Mouse (Mus musculus) spleen, adult 12 weeks (tissue): ENCODE results near the gene Ppfibp2.

ENCODE experiments used
- DNase-seq: peaks from one replicate; pipeline ENCODE4 v3.0.0; 2022; ENCODE audit warnings: low spot score

The Ppfibp2 gene

DNA sequence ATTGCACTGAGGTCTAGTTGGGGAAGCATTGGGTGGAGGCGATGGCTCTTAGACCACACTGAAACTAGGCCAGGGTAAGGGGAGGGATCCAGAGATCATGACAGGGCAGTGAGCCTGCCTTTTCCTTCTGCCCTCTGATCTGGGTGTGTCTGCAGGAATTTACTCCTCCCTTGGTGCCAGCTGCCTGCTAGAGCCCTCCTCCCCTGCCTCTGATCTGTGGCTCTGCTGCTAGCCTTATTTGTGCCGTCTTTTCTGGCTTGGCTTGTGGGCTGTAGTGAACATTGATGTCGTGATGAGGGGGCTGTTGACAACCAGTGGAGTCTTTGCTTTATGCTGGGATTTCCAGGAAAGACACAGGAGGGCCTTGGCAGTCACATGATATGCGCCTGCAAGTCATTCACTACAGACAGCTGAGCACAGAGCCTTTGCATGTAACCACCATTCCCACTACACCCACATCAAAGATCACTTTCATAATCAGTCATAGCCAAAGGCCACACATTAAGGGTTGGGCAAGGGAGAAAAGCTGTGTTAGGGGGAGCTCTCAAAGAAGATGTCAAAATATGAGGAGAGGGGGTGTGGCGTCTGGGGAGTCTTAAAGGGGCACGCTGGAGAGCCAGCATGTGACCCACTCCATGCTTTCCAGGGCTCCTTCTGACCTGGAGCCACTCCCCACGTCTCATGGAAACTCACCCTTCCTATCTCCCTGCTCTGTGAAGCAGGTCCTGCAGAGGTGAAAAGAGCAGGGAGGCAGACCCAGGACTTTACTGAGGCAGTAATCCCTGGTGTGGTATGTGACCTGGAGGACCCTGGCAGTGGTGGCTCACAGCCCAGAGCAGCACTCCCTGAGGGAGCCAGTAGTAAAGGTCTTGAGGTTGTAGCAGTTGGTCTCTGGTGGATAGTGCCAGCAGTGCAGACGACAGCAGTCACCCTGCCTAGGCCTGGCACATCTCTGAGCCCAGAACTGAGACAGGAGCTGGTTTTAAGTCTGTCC lies 69.4 kb downstream of the Ppfibp2 start:
- no peak for DNase-seq

DNA sequence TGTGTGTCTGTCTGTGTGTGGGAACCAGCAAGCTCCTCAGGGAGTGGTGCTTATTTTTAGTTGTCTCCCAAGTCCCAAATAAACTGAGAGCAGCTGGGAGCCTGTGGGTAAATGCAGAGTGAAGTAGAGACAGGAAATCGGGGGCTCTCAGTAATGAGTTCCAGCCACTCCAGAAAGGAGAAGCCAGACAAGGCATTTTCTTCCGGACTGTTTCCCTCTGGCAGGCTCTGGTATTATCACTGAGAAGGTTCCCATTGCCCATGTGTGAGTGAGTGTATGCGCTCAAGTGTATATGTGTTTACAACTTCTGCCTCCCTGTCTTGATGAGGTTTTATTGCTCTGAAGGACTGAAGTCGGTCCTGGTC lies 70.2 kb downstream of the Ppfibp2 start:
- DNase-seq: no peak

DNA sequence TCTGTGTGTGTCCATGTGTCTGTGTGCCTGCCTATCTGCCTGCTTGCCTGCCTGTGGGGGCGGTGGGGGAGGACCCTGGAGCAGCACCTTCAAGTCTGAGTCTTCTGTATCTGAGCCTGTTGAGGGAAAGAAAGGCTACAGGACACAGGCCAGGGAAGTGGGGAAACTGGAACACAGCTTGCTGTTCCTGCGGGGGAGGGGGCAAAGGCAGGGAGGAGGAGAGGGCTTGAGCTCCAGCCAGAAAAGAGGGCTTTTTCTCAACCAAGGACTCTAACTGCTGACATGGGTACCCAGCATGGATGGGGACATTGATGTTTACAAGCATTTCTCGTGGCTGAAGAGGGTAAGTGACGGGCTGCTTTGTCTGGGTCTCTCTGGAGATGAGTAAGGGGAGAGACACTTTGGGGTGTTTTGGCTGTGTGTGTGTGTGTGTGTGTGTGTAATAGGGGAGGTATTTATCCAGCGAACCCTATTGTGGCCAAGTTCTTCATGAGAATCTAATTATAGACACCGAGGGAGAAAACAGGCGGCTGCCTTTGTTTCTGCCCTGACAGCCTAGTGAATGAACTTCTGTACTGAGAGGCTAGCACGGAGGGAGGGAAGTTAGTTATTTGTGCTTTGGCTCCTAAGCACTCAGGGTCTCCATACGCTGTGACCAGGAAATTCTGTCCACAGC lies 70.7 kb downstream of the Ppfibp2 start:
- DNase-seq: no peak

DNA sequence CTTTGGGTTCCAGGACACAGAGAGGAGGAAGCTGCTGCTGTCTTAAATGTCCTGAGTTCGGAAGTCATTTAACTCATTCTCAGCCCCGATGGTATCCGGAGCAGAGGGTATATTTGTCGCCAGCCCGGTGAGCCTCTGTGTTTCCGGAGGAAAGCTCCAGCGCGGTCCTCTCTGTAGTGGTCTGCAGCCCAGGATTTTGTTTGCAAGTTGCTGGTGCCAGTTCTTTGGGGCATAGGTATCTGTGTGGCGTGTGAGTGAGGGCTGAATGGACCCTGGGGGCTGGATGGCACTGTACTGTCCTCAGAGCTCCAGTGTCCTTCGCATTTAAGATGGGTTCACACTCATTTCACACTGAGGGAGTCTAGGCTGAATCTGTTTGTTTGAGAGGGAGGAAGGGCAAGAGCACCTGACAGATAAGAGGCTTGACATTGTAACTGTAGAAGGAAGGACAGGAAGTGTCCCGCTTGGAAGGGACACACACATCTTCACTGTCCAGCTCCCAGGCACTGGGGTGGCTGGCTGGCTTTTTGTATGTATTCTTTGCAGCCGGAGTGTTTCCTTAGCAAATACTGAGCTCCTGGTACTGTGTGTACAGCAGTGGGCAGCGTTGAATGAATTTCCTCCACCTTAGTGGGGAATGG lies 71.4 kb downstream of the Ppfibp2 start:
- DNase-seq: no peak

DNA sequence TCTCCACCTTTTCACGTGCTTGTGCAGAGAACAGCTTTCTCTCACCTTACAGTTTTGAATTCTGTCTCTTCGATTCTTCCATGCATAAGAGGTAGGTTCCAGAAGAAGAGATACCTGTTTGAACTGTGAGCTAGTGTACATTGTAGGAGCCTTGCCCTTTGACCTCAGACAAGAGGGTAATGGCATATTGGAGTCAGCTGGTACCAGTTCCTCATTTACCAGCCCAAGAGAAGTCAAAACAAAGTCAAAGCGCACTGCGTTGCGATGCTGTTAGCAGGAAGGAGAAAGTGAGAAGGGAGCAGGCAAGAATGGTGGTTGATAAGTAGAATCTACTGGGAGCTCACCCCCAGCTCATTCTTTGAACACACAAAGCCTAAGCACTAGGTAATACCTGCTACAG lies 73.5 kb downstream of the Ppfibp2 start:
- DNase-seq: no peak

DNA sequence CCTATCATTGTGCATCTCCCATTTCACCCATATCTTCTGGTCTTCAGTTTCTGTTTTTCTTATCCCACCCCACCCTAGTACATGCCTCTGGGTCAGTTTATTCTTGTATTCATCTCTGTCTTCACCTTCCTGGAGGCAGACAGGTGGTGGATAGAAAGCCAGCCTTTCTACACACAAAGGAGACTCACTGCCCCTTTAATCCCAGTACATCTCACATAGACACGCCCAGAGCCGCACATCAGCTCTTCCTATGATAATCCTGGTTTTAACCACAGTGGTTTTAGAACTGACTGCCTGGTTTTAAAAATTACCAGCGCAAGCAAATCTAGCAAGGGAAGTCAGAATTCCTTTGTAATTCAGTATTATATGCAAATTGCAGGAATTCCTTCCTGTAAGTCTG lies 80.2 kb downstream of the Ppfibp2 start:
- no peak for DNase-seq

DNA sequence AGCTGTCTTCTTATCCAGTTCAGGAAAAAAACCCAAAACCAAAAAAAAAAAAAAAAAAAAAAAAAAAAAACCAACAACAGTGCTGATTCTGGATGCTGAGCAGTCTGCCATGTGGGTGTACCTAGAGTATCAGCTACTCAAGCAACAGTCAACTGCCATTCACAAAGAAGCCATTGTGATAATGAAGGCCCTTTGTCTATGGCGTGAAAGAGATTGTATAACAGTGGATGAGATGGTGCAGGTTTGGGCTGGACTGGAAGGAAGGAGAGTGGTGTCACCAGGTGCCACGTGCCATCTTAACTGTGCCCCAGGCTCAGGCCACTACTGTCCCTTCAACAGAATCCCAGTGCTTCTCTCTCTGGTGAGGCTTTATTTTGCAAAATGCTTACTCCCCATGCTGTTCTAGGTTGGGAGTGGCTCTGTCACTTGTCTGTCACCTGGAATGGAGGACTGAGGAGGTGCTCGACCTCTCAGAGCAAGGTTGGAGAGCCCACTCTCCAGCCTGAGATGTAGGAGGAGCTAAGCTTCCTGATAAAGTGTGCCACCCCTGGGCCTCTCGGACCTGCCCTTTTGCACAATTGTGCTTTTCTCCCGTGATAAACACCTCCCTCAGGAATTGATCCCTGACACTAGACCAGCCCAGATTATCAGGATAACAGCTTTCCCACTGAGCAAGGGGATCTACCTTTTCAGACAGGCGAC lies 85.3 kb downstream of the Ppfibp2 start:
- no peak for DNase-seq

DNA sequence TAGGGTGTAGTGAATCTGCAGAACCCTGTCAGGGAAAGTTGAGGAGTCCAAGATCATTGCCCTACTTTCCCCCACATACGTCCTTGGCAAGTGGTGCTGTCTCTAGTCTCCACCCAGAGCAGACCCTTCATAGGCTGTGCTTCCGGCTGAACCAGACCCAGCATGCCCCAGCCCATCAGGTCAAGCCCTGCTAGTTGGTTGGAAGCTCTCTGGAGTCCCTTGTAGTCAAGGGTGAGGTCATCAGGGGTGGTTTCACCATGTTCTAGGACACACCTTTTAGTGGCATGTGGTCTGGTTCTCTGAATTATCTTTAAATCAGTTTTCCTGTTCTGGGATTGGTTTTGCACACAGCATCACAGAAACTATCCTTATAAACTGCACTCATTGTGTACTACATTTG lies 86.3 kb downstream of the Ppfibp2 start:
- no peak for DNase-seq

DNA sequence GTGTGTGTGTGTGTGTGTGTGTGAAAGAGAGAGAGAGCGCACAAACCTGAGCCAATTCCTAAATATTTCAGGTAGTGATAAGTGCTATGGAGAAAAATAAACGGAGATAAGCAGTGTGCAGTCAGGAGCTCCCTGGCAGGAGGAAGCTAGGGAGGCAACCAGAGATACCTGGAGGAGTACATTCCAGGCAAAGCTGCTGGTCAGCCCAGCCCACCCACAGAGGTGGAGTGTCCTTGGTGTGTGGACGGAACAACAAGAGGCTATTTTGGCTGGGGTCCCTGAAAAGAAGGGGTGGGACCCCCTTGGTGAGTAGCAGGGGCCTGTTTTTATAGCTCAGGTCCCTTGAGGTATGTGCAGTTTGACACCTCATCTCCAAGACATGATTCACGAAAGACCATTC lies 88.2 kb downstream of the Ppfibp2 start:
- DNase-seq: no peak

DNA sequence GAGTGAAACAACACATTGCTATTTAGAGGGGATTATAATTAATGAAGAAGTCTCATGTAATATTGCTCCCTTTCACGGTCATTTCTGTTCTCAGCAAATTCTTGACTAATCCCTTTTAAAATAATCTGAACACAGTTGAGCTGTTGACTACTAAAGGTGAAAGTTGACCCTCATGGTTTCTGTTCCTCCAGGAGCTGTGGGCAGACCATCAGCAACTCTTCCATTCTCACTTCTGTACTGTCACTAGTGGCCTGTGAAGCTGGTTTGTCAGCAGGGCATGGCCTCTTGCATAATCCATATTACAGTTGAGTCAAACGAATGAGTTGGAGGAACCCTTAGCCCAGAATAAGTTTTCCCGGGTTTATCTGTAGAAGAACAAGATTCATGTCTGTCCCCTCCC lies 88.6 kb downstream of the Ppfibp2 start:
- DNase-seq: no peak

DNA sequence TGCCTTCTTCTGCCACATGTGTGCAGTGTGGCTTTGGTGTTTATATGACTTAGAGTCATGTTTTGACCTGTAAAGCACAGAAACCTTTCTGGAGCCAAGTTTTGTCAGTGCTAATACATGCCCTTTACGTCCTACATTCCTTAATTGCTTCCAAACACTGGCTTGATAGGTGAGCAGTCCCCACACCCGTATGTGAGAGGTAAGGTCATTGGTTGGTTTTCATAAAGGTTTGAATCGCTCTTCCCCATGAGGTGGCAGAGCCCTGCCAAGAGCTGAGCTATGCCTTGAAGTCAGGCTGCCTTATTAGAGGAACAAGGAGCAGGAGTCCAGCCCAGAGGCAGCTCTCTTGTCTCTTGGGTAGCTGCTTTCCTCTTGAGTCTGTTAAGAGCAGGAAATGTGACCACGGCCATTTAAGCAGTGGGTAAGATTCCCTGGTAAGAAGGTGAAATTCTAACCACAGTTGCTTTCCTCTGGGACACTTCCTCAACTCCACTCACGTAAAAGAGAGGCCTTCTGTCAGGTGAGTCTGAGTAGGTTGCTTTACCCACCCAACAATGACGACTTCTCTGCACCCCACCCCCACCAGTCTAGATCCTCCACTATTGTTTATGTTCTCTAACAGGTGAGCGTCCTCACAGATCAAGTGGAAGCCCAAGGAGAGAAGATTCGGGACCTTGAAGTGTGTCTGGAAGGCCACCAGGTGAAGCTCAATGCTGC lies 90.4 kb downstream of the Ppfibp2 start:
- DNase-seq: no peak

DNA sequence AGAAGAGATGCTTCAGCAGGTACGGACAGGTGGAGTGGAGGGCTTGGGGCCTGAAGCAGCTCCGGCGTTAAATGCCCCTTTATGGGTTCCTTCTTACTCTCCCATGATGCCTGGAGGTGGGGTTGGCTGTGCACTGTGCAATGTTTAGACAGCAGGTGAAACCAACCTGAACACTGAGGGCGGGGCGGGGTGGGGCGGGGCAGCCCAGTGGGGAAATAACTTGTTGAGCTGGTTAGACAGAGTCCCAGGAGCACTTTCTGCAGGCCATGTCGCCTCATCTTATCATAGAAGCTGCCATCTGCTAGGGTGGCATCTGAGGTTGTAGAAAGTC lies 90.9 kb downstream of the Ppfibp2 start:
- no peak for DNase-seq

DNA sequence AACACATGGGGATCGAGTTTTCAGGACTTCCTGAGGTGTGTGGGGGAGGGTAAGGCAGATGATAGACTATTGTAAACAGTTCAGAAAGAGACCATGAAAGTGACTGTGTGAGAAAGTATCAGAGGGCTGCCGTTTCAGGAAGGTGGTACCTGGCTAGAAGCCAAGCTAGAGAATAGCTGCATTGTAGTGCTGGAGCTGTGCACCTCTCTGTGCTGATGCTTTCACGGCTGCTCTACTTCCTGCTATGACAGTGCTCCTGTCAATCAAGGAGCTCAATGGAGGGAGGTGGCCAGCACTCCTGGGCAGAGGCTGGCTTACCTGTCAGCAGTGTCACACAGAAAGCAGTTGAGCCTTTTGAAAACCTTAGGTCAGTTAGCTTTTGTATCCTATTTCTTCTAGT lies 92.4 kb downstream of the Ppfibp2 start:
- DNase-seq: no peak

DNA sequence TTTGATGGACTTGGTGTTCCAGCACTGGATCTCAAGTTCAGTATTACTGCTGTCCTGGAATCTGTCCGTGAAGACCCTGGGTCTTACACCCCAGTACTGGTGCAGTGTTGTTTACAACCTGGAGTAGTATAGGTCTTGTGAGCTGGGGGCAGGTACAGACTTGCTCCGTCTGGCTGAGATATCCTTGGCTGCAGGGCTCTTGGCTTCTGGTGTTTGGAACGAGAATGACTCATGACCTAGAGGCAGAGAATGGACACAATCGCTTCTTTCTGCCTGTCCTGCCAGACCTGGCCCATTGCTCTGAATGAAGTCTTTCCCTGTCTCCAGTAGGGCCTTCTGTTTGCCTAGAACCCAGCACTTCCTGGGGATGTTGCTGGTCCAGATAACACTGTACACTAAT lies 93.0 kb downstream of the Ppfibp2 start:
- no peak for DNase-seq

DNA sequence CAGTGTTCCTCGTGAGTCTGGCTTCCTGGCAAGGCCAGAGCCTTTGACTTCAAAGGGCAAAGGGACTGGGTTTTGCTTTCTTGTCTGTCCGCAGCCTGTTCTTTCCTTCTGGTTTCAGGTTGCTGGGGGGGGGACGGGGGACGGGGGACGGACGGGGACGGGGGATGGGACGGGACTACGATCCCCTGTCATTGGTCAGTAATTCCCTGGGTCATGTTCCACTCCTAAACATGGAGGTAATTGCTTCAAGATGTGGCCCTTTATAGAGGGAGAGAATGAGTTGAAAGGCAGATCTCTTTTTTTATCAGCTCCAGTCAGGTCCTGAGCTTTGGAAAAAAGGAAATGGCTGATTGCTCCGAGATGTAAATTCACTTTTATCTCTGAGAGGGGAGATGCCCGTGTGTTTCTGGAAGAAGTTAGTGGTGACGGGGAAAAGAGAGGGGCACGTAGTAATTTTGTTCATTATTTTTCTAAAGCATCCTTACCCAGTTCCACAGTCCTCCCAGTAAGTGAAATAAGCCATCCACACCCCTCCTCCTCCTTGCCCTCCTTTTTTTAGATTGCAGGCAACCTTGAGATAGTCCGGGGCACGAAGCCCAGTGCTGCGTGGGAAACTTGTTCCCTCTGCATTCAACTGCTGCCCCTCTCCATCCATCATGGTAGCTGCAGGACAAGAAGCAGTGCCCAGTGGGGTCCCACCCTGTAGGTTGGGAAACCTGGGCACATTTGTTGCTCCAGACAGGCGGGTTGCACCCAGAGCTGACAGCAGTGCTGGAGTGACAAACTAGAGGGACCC lies 95.6 kb downstream of the Ppfibp2 start:
- no peak for DNase-seq

DNA sequence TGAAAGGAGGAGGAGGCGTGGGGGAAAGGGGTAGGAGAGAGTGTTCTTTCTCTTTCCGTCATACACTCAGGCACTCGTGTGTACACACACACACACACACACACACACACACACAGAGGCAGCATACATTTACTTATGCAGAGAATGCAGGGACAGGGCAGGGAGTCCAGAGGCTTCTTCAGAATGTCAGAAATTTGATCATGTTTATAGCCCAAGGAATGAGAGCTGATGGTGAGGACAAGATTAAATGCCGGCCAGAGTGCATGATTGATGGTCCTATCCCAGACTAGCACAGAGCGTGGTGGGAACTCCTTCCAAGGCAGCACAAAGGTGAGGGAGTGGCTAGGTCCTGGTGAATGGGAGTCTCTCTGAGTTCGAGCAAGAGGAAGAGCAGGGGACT lies 96.5 kb downstream of the Ppfibp2 start:
- DNase-seq: no peak

DNA sequence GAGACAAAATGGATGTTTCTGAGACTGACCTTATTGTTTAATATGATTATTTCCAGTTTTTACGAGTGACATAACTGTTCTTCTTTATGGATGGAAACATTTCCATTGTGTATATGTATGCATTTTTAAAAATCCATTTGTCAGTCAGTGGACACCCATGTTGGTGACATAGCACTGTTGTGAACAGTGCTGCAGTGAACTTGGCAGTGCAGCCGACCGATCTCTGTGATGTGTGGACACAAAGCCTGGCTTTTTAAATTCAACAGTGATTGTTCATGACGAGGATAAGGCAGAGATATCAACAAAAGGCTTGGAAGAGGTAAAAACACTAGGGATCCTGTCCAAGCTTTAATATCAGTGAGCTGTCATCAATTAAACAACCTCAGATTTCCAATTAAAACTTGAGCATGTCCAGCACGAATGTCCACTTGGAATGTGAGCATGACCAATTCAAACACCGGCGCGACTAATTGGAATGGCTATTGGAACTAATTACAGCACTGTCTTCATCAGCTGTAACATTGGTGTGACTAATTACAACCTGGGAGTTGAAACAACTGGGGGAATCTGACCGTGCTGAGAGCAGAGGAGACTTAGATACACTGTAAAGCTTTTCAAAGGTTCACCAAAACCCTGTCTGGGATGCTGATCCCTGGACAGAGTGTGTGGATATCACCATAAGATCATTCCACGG lies 99.4 kb downstream of the Ppfibp2 start:
- no peak for DNase-seq

DNA sequence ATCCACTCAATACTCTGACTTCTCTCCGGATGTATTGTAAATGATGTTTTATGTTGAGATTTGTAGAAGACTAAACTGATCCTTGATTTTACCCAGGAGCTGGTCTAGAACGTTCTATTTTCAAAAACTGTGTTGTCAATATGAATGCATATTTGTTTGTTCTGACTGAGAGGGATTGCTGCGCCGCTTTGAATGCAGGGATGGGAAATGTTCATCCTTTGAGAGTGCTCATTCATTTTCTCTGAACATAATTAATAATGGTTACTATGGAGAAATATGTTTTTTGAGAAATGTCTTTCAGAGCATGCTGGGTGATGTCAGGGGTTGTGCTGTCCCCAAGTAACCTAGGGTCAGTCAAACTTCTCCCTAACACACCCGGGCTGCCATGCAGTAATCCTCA lies 102.1 kb downstream of the Ppfibp2 start:
- DNase-seq: no peak

DNA sequence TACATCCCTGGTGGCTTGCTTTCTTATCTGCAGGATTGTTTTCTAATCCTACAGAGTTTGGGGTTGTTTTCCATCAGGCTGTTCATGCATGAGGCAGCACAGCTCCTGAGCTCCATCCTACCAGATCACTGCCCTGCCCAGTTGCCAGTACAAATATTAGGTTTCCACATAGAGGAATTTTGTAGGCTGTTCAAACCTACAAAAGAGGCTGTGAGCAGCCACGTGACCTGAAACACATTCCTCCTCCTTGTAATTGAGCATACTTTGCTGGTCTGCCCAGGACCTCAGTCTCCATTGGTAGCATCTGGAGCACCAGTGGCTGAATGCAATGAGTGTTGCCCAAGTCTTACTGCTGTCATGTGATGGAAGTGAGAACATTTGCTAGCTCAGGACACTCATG lies 104.9 kb downstream of the Ppfibp2 start:
- DNase-seq: no peak

DNA sequence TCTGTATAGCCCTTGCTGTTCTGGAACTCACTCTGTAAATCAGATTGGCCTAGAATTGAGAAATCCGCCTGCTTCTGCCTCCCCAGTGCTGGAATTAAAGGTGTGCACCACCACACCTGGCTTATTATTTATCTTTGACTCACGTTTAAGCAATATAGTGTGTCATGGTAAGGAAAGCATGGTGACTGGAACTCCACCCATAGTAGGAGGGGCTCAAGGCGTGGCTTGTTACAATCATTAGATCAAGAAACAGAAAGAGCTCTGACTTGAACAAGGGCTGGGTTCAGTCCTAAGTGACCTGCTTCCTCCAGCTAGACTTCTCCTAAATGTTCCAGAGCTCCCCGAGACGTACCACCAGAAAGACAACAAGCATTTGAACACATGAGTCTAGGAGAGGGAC lies 105.6 kb downstream of the Ppfibp2 start:
- no peak for DNase-seq
